Mouse (Mus musculus) brown adipose tissue, adult 24 weeks (tissue): ENCODE data around the gene Mcf2l. TPM values are rescaled to one million over a fixed set of nuclear protein-coding genes. Genes with fewer than 3 reads are reported as not detected.

Experiments
- H3K27ac ChIP-seq: fragments of 200-500 bp; replicated peaks from 2 replicates; pipeline ENCODE4 v1.5.1; 2012; ENCODE audit warnings: low read depth, mild to moderate bottlenecking, low read length
- H3K4me1 ChIP-seq: fragments of 200-500 bp; 2 replicates; pipeline ENCODE4 v1.6.1; 2012; ENCODE audit warnings: low read length, mixed read lengths; ENCODE audit not compliant: control insufficient read depth, insufficient read depth, insufficient read length
- H3K4me3 ChIP-seq: fragments of 200-500 bp; 2 replicates; pipeline ENCODE4 v1.5.1; 2012; ENCODE audit warnings: low read depth, mild to moderate bottlenecking, low read length, moderate library complexity; ENCODE audit not compliant: insufficient read depth
- polyA plus RNA-seq: library from polyadenylated mRNA; stranded (reverse); fragments of >200 nt; gene quantifications from 2 replicates; pipeline ENCODE4 v1.2.4, GENCODE M21; 2012; ENCODE audit not compliant: missing spikeins, insufficient read depth, insufficient read length

Mcf2l gene
- polyA plus RNA-seq, 1 experiment, result 7.2 TPM

DNA sequence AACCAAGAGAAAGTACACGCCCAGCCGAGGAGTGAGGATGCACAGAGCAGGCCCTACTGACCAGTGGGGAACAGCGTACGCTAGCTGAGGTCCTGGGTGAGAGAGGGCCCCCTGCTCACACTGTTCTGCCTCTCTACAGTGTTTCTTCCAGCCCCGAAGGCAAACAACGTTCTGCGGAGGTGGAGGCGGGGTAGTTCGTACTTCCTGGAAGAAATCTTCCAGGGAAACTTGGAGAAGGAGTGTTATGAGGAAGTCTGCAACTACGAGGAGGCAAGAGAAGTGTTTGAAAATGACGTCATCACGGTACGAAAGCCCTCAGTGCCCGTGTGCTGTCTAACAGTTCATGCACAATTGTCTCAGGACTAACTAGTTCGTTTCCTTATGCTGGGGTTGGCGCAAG is 189.5 kb downstream of the Mcf2l start:
- no peaks in the 10 kb centered on the region for H3K4me1 ChIP-seq
- H3K27ac ChIP-seq, result no peak overlapping the region
- no peak overlapping the region for H3K4me3 ChIP-seq

Other genes starting within 250 kb of the Mcf2l start
- 11.0 and 21.8 TPM in 2 replicates for gene Tubgcp3, start 201.6 kb upstream of the Mcf2l start, polyA plus RNA-seq
- 7.4 and 8.2 TPM in 2 replicates for gene Atp11a, start 116.8 kb upstream of the Mcf2l start, polyA plus RNA-seq
- gene F7, start 152.2 kb downstream of the Mcf2l start, polyA plus RNA-seq, result not detected in 2 replicates
- gene F10, start 163.5 kb downstream of the Mcf2l start, polyA plus RNA-seq, result not detected in 2 replicates
- not detected in 2 replicates for gene Proz, start 187.1 kb downstream of the Mcf2l start, polyA plus RNA-seq
- gene Pcid2, start 231.7 kb downstream of the Mcf2l start, polyA plus RNA-seq, result 10.8 and 12.3 TPM in 2 replicates
- 48.5 and 48.8 TPM in 2 replicates for gene Cul4a, start 231.8 kb downstream of the Mcf2l start, polyA plus RNA-seq